Mouse (Mus musculus) CH12.LX (cell line): Measurements from ENCODE around the gene Kifc5b. TPM values are rescaled to one million over a fixed set of nuclear protein-coding genes. Genes with fewer than 3 reads are reported as not detected.

ENCODE experiments used
- DNase-seq: peaks from one replicate; pipeline ENCODE4 v3.0.0-alpha.2; 2013; ENCODE audit errors: extremely low read depth
- H3K27ac ChIP-seq: 2 replicates; pipeline ENCODE4 v1.5.1; 2012; ENCODE audit warnings: low read depth, mild to moderate bottlenecking, control low read depth, moderate library complexity; ENCODE audit not compliant: insufficient read depth
- H3K27me3 ChIP-seq: replicated peaks from 2 replicates; pipeline ENCODE3; 2012; ENCODE audit warnings: inconsistent platforms
- H3K36me3 ChIP-seq, 2 experiments: replicated peaks in 1 of 2; 2 replicates each; pipeline versions ENCODE3 to v1.6.1; 2012; ENCODE audit warnings: inconsistent platforms in 1 of 2, low read length in 1 of 2, mild to moderate bottlenecking in 1 of 2, mixed read lengths in 1 of 2, moderate library complexity in 1 of 2; ENCODE audit not compliant: control insufficient read depth in 1 of 2, insufficient read depth in 1 of 2
- H3K4me1 ChIP-seq, 2 experiments: 2 replicates each; pipeline ENCODE4 v1.6.1; 2012; ENCODE audit warnings: inconsistent platforms in 1 of 2, moderate library complexity in 1 of 2; ENCODE audit not compliant: insufficient read depth in 2 of 2, control insufficient read depth in 1 of 2
- H3K4me2 ChIP-seq: 2 replicates; pipeline ENCODE4 v1.6.1; 2012; ENCODE audit warnings: low read depth, mild to moderate bottlenecking, control low read depth; ENCODE audit not compliant: poor library complexity, insufficient read depth, severe bottlenecking
- H3K4me3 ChIP-seq, 3 experiments: fragments of 150-350 bp in 1 of 3; sonication (generic) in 1 of 3; replicated peaks in 1 of 3; 2 replicates each; pipeline versions ENCODE3 to v1.5.1; 2011 to 2012; ENCODE audit warnings: low read depth in 2 of 3, low read length in 2 of 3, mild to moderate bottlenecking in 2 of 3, moderate library complexity in 2 of 3, control low read depth in 1 of 3, improper control_type of control experiment in 1 of 3, inconsistent platforms in 1 of 3, mixed read lengths in 1 of 3; ENCODE audit not compliant: poor library complexity in 1 of 3
- H3K79me2 ChIP-seq: replicated peaks from 2 replicates; pipeline ENCODE4 v1.6.1; 2012; ENCODE audit warnings: mild to moderate bottlenecking, moderate library complexity; ENCODE audit not compliant: control insufficient read depth, poor library complexity, insufficient read depth, severe bottlenecking; ENCODE audit errors: extremely low read depth
- H3K9ac ChIP-seq: 2 replicates; pipeline ENCODE4 v1.6.1; 2012; ENCODE audit warnings: low read depth, mild to moderate bottlenecking, control low read depth, moderate library complexity; ENCODE audit not compliant: insufficient read depth
- H3K9me3 ChIP-seq: replicated peaks from 2 replicates; pipeline ENCODE3; 2012; ENCODE audit warnings: low read length, inconsistent platforms, mixed read lengths
- BHLHE40 ChIP-seq: IDR thresholded peaks from 2 replicates; pipeline ENCODE4 v1.6.1; 2011; ENCODE audit warnings: mild to moderate bottlenecking, low read depth, low read length, improper control_type of control experiment
- CTCF ChIP-seq, 2 experiments: IDR thresholded peaks in 1 of 2; conservative IDR thresholded peaks in 1 of 2; 2 replicates each; pipeline ENCODE4 v1.5.1; 2011 to 2012; ENCODE audit warnings: low read depth in 2 of 2, low read length in 2 of 2, improper control_type of control experiment in 1 of 2, inconsistent platforms in 1 of 2, mild to moderate bottlenecking in 1 of 2, moderate library complexity in 1 of 2
- EP300 ChIP-seq: IDR thresholded peaks from 2 replicates; pipeline ENCODE4 v1.6.1; 2011; ENCODE audit warnings: low read length, improper control_type of control experiment
- ETS1 ChIP-seq: conservative IDR thresholded peaks from 2 replicates; pipeline ENCODE4 v1.6.1; 2012; ENCODE audit warnings: low read depth, mild to moderate bottlenecking, inconsistent platforms, low read length, improper control_type of control experiment, moderate library complexity
- JUN ChIP-seq: IDR thresholded peaks from 2 replicates; pipeline ENCODE4 v1.6.1; 2011; ENCODE audit warnings: low read depth, mild to moderate bottlenecking, low read length, improper control_type of control experiment, moderate library complexity; ENCODE audit not compliant: insufficient read depth
- KAT2A ChIP-seq: IDR thresholded peaks from 2 replicates; pipeline ENCODE4 v1.6.1; 2012; ENCODE audit warnings: low read length, improper control_type of control experiment, inconsistent platforms; ENCODE audit not compliant: insufficient replicate concordance
- MXI1 ChIP-seq: IDR thresholded peaks from 2 replicates; pipeline ENCODE4 v1.6.1; 2011; ENCODE audit warnings: mild to moderate bottlenecking, low read depth, low read length, improper control_type of control experiment
- MYC ChIP-seq: IDR thresholded peaks from 2 replicates; pipeline ENCODE4 v1.6.1; 2011; ENCODE audit warnings: low read depth, mild to moderate bottlenecking, improper control_type of control experiment, low read length
- NELFE ChIP-seq: IDR thresholded peaks from 2 replicates; pipeline ENCODE4 v1.6.1; 2011; ENCODE audit warnings: low read depth, low read length, improper control_type of control experiment
- NRF1 ChIP-seq: IDR thresholded peaks from 2 replicates; pipeline ENCODE4 v1.6.1; 2014; ENCODE audit warnings: low read depth, mild to moderate bottlenecking, inconsistent platforms, low read length, improper control_type of control experiment, moderate library complexity
- POLR2A ChIP-seq: IDR thresholded peaks from 2 replicates; pipeline ENCODE4 v1.6.1; 2011; ENCODE audit warnings: low read depth, mild to moderate bottlenecking, improper control_type of control experiment, low read length
- RCOR1 ChIP-seq: conservative IDR thresholded peaks from 2 replicates; pipeline ENCODE4 v1.6.1; 2012; ENCODE audit warnings: low read depth, mild to moderate bottlenecking, inconsistent platforms, low read length, improper control_type of control experiment
- SIN3A ChIP-seq: IDR thresholded peaks from 2 replicates; pipeline ENCODE4 v1.6.1; 2012; ENCODE audit warnings: low read length, improper control_type of control experiment, inconsistent platforms
- SMC3 ChIP-seq: IDR thresholded peaks from 2 replicates; pipeline ENCODE4 v1.6.1; 2011; ENCODE audit warnings: low read depth, low read length, improper control_type of control experiment
- TBP ChIP-seq: conservative IDR thresholded peaks from 2 replicates; pipeline ENCODE4 v1.6.1; 2011; ENCODE audit warnings: low read depth, low read length, improper control_type of control experiment
- USF1 ChIP-seq: IDR thresholded peaks from 2 replicates; pipeline ENCODE4 v1.6.1; 2014; ENCODE audit warnings: low read depth, mild to moderate bottlenecking, inconsistent platforms, low read length, improper control_type of control experiment
- USF2 ChIP-seq: conservative IDR thresholded peaks from 2 replicates; pipeline ENCODE4 v1.6.1; 2011; ENCODE audit warnings: low read depth, low read length, improper control_type of control experiment
- ZC3H11A ChIP-seq: IDR thresholded peaks from 2 replicates; pipeline ENCODE4 v1.6.1; 2012; ENCODE audit warnings: low read depth, mild to moderate bottlenecking, inconsistent platforms, low read length, improper control_type of control experiment
- ZMIZ1 ChIP-seq: IDR thresholded peaks from 2 replicates; pipeline ENCODE4 v1.6.1; 2012; ENCODE audit warnings: low read depth, mild to moderate bottlenecking, inconsistent platforms, low read length, improper control_type of control experiment
- dilution Hi-C: fragments of 300-500 bp; cut with MboI; formaldehyde crosslinking; loops from 2 replicates; pipeline ENCODE4 v1.14.3; 2020; ENCODE audit warnings: low sequenced_read_pairs; ENCODE audit not compliant: extremely low pct_unique_long_range_greater_than_20kb, extremely low pct_ligation_motif_present
- in situ Hi-C: fragments of 300-500 bp; cut with MboI; formaldehyde crosslinking; loops from 3 replicates; pipeline ENCODE4 v1.14.3; 2019; ENCODE audit warnings: low sequenced_read_pairs, low pct_ligation_motif_present, low pct_unique_long_range_greater_than_20kb, mixed read lengths
- polyA plus RNA-seq: library from polyadenylated mRNA; unstranded; fragments of >175 nt; gene quantifications from 2 replicates; pipeline ENCODE4 v1.2.1, GENCODE M21; 2012; ENCODE audit warnings: low read depth; ENCODE audit not compliant: insufficient read length
- total RNA-seq, 2 experiments: library from RNA; depleted of rRNA; stranded (reverse); fragments of 300-350 nt in 1 of 2; fragments of >200 nt in 1 of 2; gene quantifications; 2 replicates each; pipeline ENCODE4 v1.2.3; 2012 to 2014

Gene Kifc5b
- total and polyA plus RNA-seq, 3 experiments, result 12.1 to 26.9 (median 22.2) TPM

GRCm38 (mm10) chr17:26969257-26969656 lies 52.4 kb downstream of the Kifc5b start:
- H3K27ac ChIP-seq, result no peak overlapping the region
- H3K4me3 ChIP-seq, result no peak overlapping the region
- TF ChIP-seq CTCF (conservative IDR thresholded peaks at IDR 0.05 in 1 of 2, IDR thresholded peaks at IDR 0.05 in 1 of 2; ENCODE audit: low read depth in 2 of 2, low read length in 2 of 2) (no peak), RCOR1 (no peak), ZMIZ1 (no peak), KAT2A (no peak), NELFE (no peak), USF1 (no peak), MYC (no peak)
- no peak overlapping the region for H3K4me2 ChIP-seq
- no peak overlapping the region for H3K9ac ChIP-seq
- no peak for DNase-seq
- H3K9me3 ChIP-seq, result no peaks in the 10 kb centered on the region
- H3K27me3 ChIP-seq, result peaks cover 11% of the 10 kb centered on the region
- peaks cover 10% of the 10 kb centered on the region for H3K79me2 ChIP-seq
- in situ Hi-C loops (no loop called here), dilution Hi-C loops (no loop called here)
- H3K36me3 ChIP-seq, result peaks cover 4 to 6% of the 10 kb centered on the region in 2 experiments
- H3K4me1 ChIP-seq, result peaks cover 3 to 15% of the 10 kb centered on the region in 2 experiments

- dilution Hi-C loops, result no loop called here
Observed at GRCm38 (mm10) chr17:26970221-26970620, 53.3 kb downstream of the Kifc5b start.

GRCm38 (mm10) chr17:26971247-26971905 lies 54.5 kb downstream of the Kifc5b start:
- Histone ChIP-seq H3K4me2 (no peak overlapping the region), H3K27ac (no peak overlapping the region), H3K4me3 (no peak overlapping the region), H3K36me3 (peaks cover 24 to 25% of the 10 kb centered on the region in 2 experiments), H3K4me1 (peaks cover 17 to 36% of the 10 kb centered on the region in 2 experiments), H3K79me2 (peaks cover 21% of the 10 kb centered on the region), H3K9me3 (no peaks in the 10 kb centered on the region), H3K27me3 (peaks cover 6% of the 10 kb centered on the region), H3K9ac (no peak overlapping the region)
- in situ Hi-C loops (no loop called here), dilution Hi-C loops (no loop called here)
- DNase-seq, result no peak
- TF ChIP-seq RCOR1 (no peak), USF1 (no peak), SIN3A (no peak), EP300 (no peak), KAT2A (no peak), BHLHE40 (no peak), ZMIZ1 (no peak), JUN (no peak)

More at GRCm38 (mm10) chr17:26970221-26970620, 53.3 kb downstream of the Kifc5b start:
- Histone ChIP-seq H3K36me3 (peaks cover 14% of the 10 kb centered on the region in 2 experiments), H3K4me2 (no peak overlapping the region), H3K27me3 (peaks cover 6% of the 10 kb centered on the region), H3K4me1 (peaks cover 8 to 24% of the 10 kb centered on the region in 2 experiments), H3K27ac (no peak overlapping the region), H3K9ac (no peak overlapping the region), H3K9me3 (no peaks in the 10 kb centered on the region), H3K4me3 (no peak overlapping the region), H3K79me2 (peaks cover 18% of the 10 kb centered on the region)
- TF ChIP-seq SMC3 (no peak), SIN3A (no peak), POLR2A (no peak), ETS1 (no peak), TBP (no peak), JUN (no peak), ZC3H11A (no peak), MXI1 (no peak), USF2 (no peak), EP300 (no peak), CTCF (conservative IDR thresholded peaks at IDR 0.05 in 1 of 2, IDR thresholded peaks at IDR 0.05 in 1 of 2; ENCODE audit: low read depth in 2 of 2, low read length in 2 of 2) (no peak), NRF1 (no peak)
- DNase-seq, result no peak
- in situ Hi-C loops, result no loop called here
